Mouse (Mus musculus): ENCODE results near the gene Zpld1. TPM values are rescaled to one million over a fixed set of nuclear protein-coding genes. Genes with fewer than 3 reads are reported as not detected.

Zpld1 gene
- 0.47 and 0.87 TPM in 2 replicates for polyA plus RNA-seq (2012; rRNA removed)

GRCm38 (mm10) chr16:55297886-55298285 lies at the start of gene Zpld1:
TSS of gene Zpld1 (minus strand) at chr16:55297986.

